Mouse (Mus musculus) kidney, adult 2 months (tissue): ENCODE measurements around the gene Tmem102.

Experiments
- CTCF ChIP-seq: fragments of 200-500 bp; conservative IDR thresholded peaks from 2 replicates; pipeline ENCODE4 v1.5.1; 2011; ENCODE audit warnings: low read depth, mild to moderate bottlenecking, control low read depth, low read length, moderate library complexity, mixed read lengths; ENCODE audit not compliant: insufficient read depth, insufficient read length
- POLR2A ChIP-seq: fragments of 200-500 bp; IDR thresholded peaks from one replicate; pipeline ENCODE4 v1.6.1; 2011; ENCODE audit warnings: low read depth, low read length, control low read depth

DNA sequence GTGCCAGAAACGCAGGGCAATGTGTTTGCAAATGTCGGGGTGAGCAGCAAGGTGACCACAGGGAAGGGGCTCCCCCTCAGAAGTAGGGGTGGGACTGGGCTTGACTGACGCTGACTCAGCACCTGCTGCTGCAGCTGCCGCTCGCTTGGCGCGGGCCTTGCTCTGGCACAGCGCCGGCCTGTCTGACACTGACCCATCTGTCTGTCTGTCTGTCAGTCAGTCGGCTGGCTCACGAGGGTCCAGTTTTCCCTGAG lies 5.4 kb downstream of the Tmem102 start:
- TF ChIP-seq POLR2A (no peak), CTCF (no peak)
